Mouse (Mus musculus) limb, embryonic 12.5 days (tissue): ENCODE results near the gene Wwox. TPM values are rescaled to one million over a fixed set of nuclear protein-coding genes. Genes with fewer than 3 reads are reported as not detected.

ENCODE experiments used
- ATAC-seq: fragments of 200-750 bp; cut with Nextera tagmentation; 2 replicates; pipeline ENCODE4 v1.8.0; 2017; ENCODE audit warnings: low read depth, moderate TSS enrichment; ENCODE audit not compliant: insufficient number of reproducible peaks, insufficient read depth, low FRiP score, low TSS enrichment
- H3K27ac ChIP-seq: fragments of 300-500 bp; sonication (generic); 2 replicates; pipeline ENCODE4 v1.5.1; 2016; ENCODE audit warnings: mild to moderate bottlenecking, moderate library complexity
- H3K27me3 ChIP-seq: fragments of 300-500 bp; sonication (generic); 2 replicates; pipeline ENCODE4 v1.6.1; 2016; ENCODE audit warnings: mild to moderate bottlenecking, moderate library complexity
- H3K36me3 ChIP-seq: fragments of 300-500 bp; sonication (generic); 2 replicates; pipeline ENCODE4 v1.6.1; 2016; ENCODE audit warnings: mild to moderate bottlenecking, moderate library complexity
- H3K4me1 ChIP-seq: fragments of 300-500 bp; sonication (generic); replicated peaks from 2 replicates; pipeline ENCODE4 v1.6.1; 2016
- H3K4me2 ChIP-seq: fragments of 300-500 bp; sonication (generic); 2 replicates; pipeline ENCODE4 v1.6.1; 2016; ENCODE audit warnings: mild to moderate bottlenecking, moderate library complexity
- H3K4me3 ChIP-seq: fragments of 300-500 bp; sonication (generic); replicated peaks from 2 replicates; pipeline ENCODE4 v1.5.1; 2016; ENCODE audit warnings: mild to moderate bottlenecking
- H3K9ac ChIP-seq: fragments of 300-500 bp; sonication (generic); replicated peaks from 2 replicates; pipeline ENCODE4 v1.6.1; 2016; ENCODE audit warnings: mild to moderate bottlenecking, moderate library complexity
- H3K9me3 ChIP-seq: fragments of 300-500 bp; sonication (generic); 2 replicates; pipeline ENCODE4 v1.6.1; 2016; ENCODE audit warnings: mild to moderate bottlenecking, moderate library complexity
- WGBS: fragments of 180-500 bp; shearing (Covaris S2); methylation state at CpG from one replicate; pipeline ENCODE4 v1.1.7; 2016; 5-methylcytosine and 5-hydroxymethylcytosine counted together
- polyA plus RNA-seq: library from polyadenylated mRNA; unstranded; fragments of >200 nt; fragmentation: Nextera tagmentation; extraction: Ambion mirVana; gene quantifications from 2 replicates; pipeline ENCODE4 v1.2.1, GENCODE M21; 2016

Wwox gene
- polyA plus RNA-seq, 1 experiment from 2014 or later = 10.2 TPM

DNA sequence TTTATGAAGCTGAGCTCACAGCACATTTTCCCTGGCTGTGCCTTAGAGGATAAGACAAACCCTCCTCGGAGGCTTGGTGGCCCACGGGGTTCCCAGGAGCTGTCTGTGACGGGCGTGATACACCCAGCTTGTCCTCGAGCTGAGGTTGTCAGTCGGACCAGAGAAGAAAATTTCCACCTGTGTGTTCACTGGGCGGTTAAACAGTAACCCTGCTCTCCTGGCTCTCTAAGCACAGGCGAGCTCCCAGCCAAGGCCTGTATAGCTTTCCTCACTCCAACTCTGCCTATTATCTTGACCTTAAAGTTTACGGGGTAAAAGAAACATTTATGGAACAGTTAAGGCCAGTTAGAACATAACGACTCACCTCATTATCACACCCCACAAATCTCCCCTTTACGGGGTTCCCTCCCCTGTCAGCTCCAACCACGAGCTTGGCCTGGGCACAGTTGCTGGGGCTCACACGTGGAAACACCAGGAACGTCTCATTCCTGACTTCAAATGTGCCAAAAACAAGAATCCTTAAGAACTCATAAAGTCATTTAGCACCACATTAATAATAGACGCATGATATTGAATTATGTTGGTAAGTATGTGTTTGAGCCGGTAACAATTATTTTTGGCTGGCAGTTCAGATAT, 129.2 kb downstream of the Wwox start:
- Histone ChIP-seq H3K27ac (no peak overlapping the region), H3K4me1 (peaks cover 8% of the 10 kb centered on the region; the same call in 1 of the 2 replicates), H3K9ac (no peak overlapping the region), H3K27me3 (peaks cover 49% of the 10 kb centered on the region), H3K36me3 (no peaks in the 10 kb centered on the region), H3K4me3 (no peak overlapping the region), H3K4me2 (no peak overlapping the region), H3K9me3 (no peaks in the 10 kb centered on the region)
- ATAC-seq = peak; percentile 84; the same call in 1 of the 2 replicates
- WGBS = 32% methylated on average over 16 of the region's 16 CpGs

DNA sequence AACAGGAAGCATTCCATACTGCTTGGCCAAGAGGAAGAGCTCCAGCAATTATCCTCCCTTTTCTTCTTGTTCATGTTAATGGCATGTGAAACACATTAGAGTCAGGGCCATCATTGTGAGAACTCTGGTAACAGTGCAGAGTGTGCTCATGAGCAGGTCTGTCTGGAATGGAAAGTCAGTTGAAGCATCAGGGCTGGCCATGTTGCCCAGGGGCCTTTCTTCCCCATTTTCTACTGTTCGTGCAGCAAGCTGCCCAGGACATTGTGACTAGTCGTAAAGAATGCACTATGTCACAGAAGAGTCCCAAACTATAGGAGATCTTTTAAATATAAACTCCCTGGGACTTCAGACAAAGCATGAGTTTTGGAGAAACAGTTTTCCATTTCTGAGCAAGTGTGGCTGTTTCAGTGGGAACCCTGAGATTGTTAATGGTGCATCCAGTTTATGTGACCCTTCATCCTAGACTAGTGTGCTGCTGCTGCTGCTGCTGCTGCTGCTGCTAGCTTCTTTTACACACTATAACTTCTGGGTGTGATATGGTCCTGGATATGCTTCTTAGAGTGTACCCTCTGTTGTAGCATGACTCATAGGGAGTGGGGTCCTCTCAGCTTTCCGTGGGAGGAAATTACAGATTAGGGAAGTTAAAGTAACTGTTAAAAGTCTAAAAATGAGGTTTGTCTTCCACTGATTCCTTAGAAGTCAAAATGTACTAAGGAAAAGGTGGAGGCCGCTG, 133.7 kb downstream of the Wwox start:
- WGBS = 72% methylated on average over 4 of the region's 4 CpGs
- H3K9ac ChIP-seq = no peak overlapping the region
- H3K4me3 ChIP-seq = no peak overlapping the region
- peaks cover 4% of the 10 kb centered on the region; the same call in 1 of the 2 replicates for H3K9me3 ChIP-seq
- no peak for ATAC-seq
- no peak overlapping the region for H3K4me2 ChIP-seq
- peaks cover 20% of the 10 kb centered on the region for H3K27me3 ChIP-seq
- H3K4me1 ChIP-seq = peaks cover 3% of the 10 kb centered on the region; the same call in 1 of the 2 replicates
- no peaks in the 10 kb centered on the region for H3K36me3 ChIP-seq
- H3K27ac ChIP-seq = no peak overlapping the region

DNA sequence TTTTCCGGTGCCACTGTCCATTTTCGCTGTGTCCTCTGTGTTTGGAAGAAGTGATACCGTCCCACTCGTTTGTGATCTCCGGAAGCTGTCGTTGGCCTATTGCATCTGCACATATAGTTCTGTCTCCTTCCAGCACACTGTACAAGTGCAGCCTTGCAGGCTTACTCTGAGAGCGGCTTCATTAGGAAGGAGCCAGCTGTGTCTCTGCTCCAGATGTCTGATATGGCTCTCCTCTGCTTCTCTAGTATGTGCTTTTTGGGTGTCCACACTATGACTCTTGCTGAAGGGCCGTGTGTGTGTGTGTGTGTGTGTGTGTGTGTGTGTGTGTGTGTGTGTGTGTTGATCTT, 134.3 kb downstream of the Wwox start:
- Histone ChIP-seq H3K9ac (no peak overlapping the region), H3K4me3 (no peak overlapping the region), H3K27ac (no peak overlapping the region), H3K4me2 (no peak overlapping the region), H3K27me3 (peaks cover 20% of the 10 kb centered on the region), H3K36me3 (no peaks in the 10 kb centered on the region), H3K4me1 (no peaks in the 10 kb centered on the region), H3K9me3 (peaks cover 8% of the 10 kb centered on the region; the same call in 1 of the 2 replicates)
- no peak for ATAC-seq
- WGBS = 82% methylated on average over 8 of the region's 8 CpGs

DNA sequence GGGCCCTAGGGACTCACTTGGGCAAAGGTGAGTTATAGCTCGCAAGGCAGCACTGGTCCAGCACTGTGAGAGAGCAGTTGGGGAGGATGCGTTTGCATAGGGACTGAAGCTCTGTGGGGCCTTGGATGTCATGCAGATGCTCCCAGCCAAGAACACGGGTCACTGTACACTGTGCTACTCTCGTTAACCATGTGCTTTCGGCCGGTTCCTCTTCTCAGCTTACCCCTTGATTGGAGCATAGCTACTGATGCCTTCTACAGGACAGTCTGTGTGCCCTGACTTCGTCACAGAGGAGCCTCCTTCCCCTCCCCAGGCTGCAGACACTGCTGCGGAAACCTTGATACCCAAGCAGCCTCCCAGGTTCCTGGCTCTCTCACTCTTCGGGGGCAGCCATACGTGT, 139.8 kb downstream of the Wwox start:
- Histone ChIP-seq H3K9me3 (peaks cover 8% of the 10 kb centered on the region; the same call in 1 of the 2 replicates), H3K4me2 (no peak overlapping the region), H3K9ac (no peak overlapping the region), H3K4me3 (no peak overlapping the region), H3K36me3 (no peaks in the 10 kb centered on the region), H3K27me3 (peaks cover 29% of the 10 kb centered on the region), H3K27ac (no peak overlapping the region), H3K4me1 (no peaks in the 10 kb centered on the region)
- ATAC-seq = no peak
- WGBS = 91% methylated on average over 10 of the region's 10 CpGs

DNA sequence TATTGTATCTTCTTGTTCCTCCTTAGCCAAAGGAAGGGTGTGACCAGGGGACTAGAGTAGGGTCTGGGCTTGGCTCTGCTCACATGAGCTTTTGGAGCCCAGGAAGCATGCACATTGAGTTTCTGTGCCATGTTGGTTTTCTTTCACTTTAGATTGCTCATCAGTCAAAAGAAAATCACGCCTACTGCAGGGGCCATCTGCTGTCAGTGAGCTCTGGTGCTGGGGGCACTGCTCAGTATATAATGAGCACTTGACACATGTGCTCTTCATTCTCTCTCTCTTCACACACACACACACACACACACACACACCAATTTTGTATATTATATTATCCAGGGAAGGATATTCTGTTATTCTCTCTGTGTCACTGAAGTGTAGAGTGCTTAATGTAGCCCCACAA, 141.2 kb downstream of the Wwox start:
- Histone ChIP-seq H3K4me1 (no peaks in the 10 kb centered on the region), H3K4me2 (no peak overlapping the region), H3K27me3 (peaks cover 32% of the 10 kb centered on the region), H3K27ac (no peak overlapping the region), H3K9ac (no peak overlapping the region), H3K36me3 (no peaks in the 10 kb centered on the region), H3K9me3 (peaks cover 8% of the 10 kb centered on the region; the same call in 1 of the 2 replicates), H3K4me3 (no peak overlapping the region)
- ATAC-seq = no peak
- 76% methylated on average over 1 of the region's 1 CpGs for WGBS

DNA sequence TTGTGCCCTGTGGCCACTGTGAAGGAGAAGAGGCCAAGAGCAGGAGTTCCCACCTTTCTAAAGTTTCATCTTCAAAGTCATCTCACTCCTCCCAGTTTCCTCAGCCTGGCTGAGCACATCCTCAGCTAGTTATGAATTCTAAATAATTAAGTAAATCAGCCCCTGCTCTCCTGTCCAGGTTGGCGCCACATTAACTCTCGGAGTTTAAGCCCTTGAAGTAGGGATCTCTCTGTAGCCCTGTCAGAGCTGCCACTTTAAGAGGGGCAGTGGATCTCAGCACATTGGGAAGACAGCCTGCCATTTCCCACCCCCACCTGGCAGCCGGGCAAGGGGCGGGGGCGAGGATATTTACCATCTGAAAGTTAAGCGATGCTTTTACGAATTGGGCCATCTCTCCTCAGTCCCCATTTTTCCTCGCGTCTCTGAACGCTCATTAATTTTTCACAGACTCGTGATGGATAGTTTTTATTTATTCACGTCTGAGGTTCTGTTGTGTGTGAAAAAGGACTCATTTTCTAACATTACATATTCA, 150.9 kb downstream of the Wwox start:
- Histone ChIP-seq H3K9ac (no peak overlapping the region), H3K4me2 (no peak overlapping the region), H3K27me3 (peaks cover 40% of the 10 kb centered on the region), H3K4me1 (peaks cover 26% of the 10 kb centered on the region), H3K27ac (no peak overlapping the region), H3K36me3 (no peaks in the 10 kb centered on the region), H3K9me3 (no peaks in the 10 kb centered on the region), H3K4me3 (no peak overlapping the region)
- 70% methylated on average over 12 of the region's 12 CpGs for WGBS
- no peak for ATAC-seq

DNA sequence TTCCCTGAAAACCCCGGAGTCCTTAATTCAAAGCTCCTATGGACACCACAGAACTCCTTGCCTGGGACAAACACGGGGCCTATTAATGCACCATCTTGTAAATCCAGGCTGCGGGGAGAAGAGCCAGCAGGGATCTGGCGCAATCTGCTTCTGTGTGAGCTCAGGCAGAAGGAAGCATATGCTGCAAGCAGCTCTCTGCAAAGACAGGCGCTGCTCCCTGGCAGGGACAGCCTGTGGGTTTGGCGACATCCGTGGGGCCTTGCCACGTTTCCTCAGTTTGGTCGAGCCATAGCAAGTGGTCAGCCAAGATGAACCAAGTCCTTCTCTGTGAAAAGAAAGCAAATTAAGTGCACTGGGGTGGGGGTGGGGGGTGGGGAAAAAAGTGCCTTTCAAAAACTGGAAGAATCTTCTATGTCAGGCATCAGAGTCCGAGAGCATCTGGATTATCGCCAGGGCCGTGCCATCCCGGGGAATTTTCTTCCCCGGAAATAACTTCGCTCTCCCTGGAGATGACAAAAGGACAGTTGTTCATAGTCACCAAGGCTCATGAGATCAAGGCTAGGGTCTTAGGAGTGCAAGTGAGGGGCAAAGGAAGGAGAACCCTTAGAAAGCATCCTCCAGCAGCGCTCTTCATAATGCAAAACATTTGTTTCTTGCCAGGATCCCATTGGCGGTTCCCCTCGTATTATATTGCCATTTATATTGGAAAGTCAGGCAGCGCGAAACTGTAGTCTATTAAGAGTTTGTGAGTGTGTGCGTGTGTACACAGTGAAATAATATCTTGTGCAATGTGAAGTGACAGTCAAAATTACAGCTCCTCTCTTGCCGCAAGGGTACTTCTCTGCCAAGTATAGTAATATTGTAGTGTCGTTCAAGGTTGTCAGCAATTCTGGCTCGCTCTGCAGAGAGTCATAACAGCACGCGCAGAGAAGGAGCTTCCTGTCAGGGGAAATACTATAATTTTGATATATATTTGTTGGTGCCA, 152.1 kb downstream of the Wwox start:
- H3K27ac ChIP-seq = peak overlapping the region; percentile 17; the same call in 1 of the 2 replicates
- H3K27me3 ChIP-seq = peaks cover 40% of the 10 kb centered on the region
- no peak overlapping the region for H3K4me3 ChIP-seq
- H3K9me3 ChIP-seq = peaks cover 5% of the 10 kb centered on the region
- peak overlapping the region; percentile 35 for H3K4me2 ChIP-seq
- no peak overlapping the region for H3K9ac ChIP-seq
- H3K4me1 ChIP-seq = peaks cover 26% of the 10 kb centered on the region
- ATAC-seq = no peak
- 46% methylated on average over 26 of the region's 26 CpGs for WGBS
- 0 out of 2 replicates have a peak, but pooled peaks cover 3% of the 10 kb centered on the region for H3K36me3 ChIP-seq

DNA sequence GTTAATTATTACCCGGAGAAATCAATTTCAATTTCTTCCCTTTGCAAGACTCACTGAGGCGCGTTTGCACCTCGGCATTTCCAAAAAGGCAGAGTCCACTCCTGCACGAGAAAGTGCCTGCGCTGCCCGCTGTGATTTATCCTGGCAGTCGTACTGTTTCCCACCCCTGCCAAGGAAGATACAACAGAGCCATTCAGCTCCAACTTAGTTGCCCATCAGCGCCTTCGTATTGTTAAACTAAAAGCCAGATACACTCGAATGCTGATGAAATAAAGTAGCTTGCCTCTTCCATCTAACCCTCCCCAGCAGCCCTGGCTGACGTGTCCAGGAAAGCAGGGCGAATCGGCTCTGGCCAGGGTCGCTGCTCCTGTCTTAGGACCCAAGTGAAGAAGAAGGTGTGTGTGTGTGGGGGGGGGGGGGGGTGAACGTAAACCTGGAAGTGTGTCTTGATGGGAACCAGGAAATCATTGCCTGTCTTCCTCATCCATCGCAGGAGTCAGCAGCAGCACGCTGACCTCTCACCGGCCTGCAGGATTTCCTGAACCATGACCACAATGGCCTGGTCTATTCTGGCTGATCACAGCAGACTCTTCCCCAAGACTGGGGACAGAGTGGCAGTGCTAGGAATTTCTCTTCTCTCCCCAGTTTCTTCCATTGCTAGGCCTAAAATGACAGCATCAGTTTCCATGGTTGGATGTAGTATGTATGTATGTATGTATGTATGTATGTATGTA, 154.1 kb downstream of the Wwox start:
- Histone ChIP-seq H3K9ac (no peak overlapping the region), H3K27ac (no peak overlapping the region), H3K4me1 (peaks cover 26% of the 10 kb centered on the region), H3K36me3 (0 out of 2 replicates have a peak, but pooled peaks cover 3% of the 10 kb centered on the region), H3K9me3 (peaks cover 5% of the 10 kb centered on the region), H3K4me3 (no peak overlapping the region), H3K27me3 (peaks cover 41% of the 10 kb centered on the region), H3K4me2 (no peak overlapping the region)
- 71% methylated on average over 19 of the region's 19 CpGs for WGBS
- no peak for ATAC-seq

DNA sequence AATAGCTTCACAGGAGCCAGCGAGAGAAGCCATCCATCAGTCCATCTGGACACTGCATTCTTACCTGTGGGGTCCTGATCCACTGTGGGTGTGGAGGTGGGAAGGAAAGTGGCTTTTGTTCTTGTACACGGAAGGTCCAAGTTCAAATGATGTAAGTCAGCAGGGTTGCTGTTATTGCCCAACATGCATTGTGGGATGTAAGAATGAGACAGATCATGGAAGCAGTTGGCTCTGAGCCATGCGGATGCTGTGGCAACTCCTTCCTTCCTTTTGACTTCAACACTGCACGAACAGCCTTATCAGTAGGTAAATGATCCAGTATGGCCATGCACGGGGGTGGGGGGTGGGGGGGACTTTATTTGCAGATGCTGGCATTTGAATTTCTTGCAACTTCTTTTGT, 155.4 kb downstream of the Wwox start:
- 92% methylated on average over 5 of the region's 5 CpGs for WGBS
- H3K4me1 ChIP-seq = peaks cover 38% of the 10 kb centered on the region
- peaks cover 5% of the 10 kb centered on the region for H3K9me3 ChIP-seq
- no peak overlapping the region for H3K4me3 ChIP-seq
- no peak overlapping the region for H3K4me2 ChIP-seq
- no peak overlapping the region for H3K27ac ChIP-seq
- no peak overlapping the region for H3K9ac ChIP-seq
- H3K36me3 ChIP-seq = 0 out of 2 replicates have a peak, but pooled peaks cover 3% of the 10 kb centered on the region
- peaks cover 29% of the 10 kb centered on the region for H3K27me3 ChIP-seq
- no peak for ATAC-seq

DNA sequence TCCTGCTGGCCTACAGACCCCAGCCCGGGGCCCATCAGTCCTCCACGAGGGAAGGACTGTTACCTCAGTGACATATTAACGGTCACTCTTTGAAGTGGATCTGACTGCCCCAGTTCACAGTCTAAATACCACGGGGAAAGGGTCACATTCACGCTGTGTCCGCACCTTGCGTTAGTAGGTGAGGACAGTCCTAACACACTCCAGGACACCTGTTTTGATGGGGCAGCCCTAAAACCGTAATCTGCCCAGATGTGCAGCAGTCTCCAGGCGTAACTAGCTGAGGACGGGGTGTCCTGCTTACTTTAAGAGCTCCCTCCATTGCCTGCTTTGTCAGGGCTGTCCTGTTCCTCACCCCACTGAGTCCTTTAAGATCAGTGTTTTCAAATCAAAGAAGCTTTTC, 160.1 kb downstream of the Wwox start:
- 0 out of 2 replicates have a peak, but pooled peaks have one; percentile 26 for ATAC-seq
- peaks cover 27% of the 10 kb centered on the region for H3K4me1 ChIP-seq
- no peak overlapping the region for H3K27ac ChIP-seq
- 11% methylated on average over 10 of the region's 10 CpGs for WGBS
- H3K27me3 ChIP-seq = peaks cover 18% of the 10 kb centered on the region
- H3K9ac ChIP-seq = no peak overlapping the region
- no peak overlapping the region for H3K4me3 ChIP-seq
- 0 out of 2 replicates have a peak, but pooled peaks cover 3% of the 10 kb centered on the region for H3K36me3 ChIP-seq
- no peak overlapping the region for H3K4me2 ChIP-seq
- peaks cover 5% of the 10 kb centered on the region for H3K9me3 ChIP-seq
